Mouse (Mus musculus): ENCODE results near the gene Adamts18. TPM values are rescaled to one million over a fixed set of nuclear protein-coding genes. Genes with fewer than 3 reads are reported as not detected.

The Adamts18 gene
- total RNA-seq, 1 experiment, result not detected

DNA sequence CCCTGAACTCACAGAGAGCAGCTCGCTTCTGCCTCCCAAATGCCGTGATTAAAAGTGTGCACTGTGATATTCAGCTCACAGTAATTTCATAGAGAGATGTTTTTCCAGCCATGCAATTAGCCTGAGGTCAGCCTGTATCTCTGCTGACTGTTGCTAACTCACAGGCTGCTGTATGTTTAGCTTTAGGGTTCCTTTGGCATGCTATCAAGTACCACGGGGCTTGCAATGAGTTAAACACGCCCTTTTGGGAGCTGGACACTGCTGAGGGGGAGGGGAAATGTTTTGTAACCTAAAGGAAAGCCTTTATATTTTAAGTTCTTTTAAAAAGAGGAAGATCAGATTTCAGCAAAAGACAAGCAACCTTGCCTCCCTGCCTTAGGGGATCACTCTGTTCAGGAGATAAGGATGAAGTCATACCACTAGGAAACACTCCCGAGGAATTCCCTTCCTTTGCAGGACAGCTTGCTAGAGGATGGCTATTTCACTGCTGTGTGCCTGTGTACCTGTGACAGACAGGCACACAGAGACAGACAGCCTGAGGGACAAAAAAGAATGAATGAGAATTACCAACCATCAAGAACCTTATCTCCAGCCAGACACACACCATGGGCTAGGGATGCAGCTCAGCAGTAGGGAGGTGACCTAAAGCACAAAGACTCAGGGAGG is 124.5 kb downstream of the Adamts18 start:
- H3K9me3 ChIP-seq (ENCODE audit: control insufficient read depth, insufficient read depth, low read depth, low read length), result no peaks in the 10 kb centered on the region
- H3K4me1 ChIP-seq (ENCODE audit: control insufficient read depth in 2 of 2, insufficient read depth in 2 of 2, low read length in 2 of 2, poor library complexity in 1 of 2), result no peaks in the 10 kb centered on the region
- H3K36me3 ChIP-seq (ENCODE audit: control insufficient read depth, insufficient read depth, low read length, poor library complexity, severe bottlenecking), result no peaks in the 10 kb centered on the region
- in situ Hi-C loops (cut with MboI; ENCODE audit: low sequenced_read_pairs in 2 of 2, unreplicated experiment in 2 of 2), result no loop called here
- H3K4me3 ChIP-seq (ENCODE audit: insufficient read depth in 1 of 2, low read depth in 1 of 2, low read length in 2 of 2, poor library complexity in 1 of 2, severe bottlenecking in 1 of 2), result no peak overlapping the region
- no peak for DNase-seq (ENCODE audit: low read depth, low spot score)
- TF ChIP-seq CHD2 (IDR thresholded peaks at IDR 0.05; ENCODE audit: low read depth, low read length) (no peak), HCFC1 (IDR thresholded peaks at IDR 0.05; ENCODE audit: borderline replicate concordance, insufficient read depth, low read length) (no peak), ZC3H11A (IDR thresholded peaks at IDR 0.05; ENCODE audit: borderline replicate concordance, low read depth, low read length) (no peak), MAFK (IDR thresholded peaks at IDR 0.05; ENCODE audit: insufficient read depth, low read depth, low read length) (no peak), ZNF384 (IDR thresholded peaks at IDR 0.05; ENCODE audit: low read depth, low read length) (no peak)
- no peak overlapping the region for H3K27ac ChIP-seq (ENCODE audit: insufficient read depth, low read depth, low read length, poor library complexity, severe bottlenecking)
- H3K9ac ChIP-seq (ENCODE audit: insufficient read depth, low read depth, low read length, poor library complexity, severe bottlenecking), result no peak overlapping the region

DNA sequence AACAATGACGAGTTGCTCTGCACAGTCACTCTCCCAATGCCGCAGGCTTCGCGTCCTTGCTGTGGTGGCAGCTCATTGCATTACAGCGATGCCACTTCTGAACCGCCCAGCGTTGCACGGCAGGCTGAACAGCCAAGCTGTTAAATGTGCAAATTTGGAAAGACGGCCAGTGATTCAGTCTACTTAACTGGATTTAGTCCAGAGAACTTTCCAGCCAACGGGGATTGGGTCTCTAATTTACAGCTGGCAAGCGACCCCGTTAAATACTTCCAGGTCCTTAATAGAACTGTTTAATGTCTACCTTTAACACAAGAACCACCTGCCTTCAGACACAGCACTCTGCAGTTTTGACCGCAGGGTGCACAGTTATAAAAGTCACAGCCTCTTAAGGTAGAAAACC is 127.1 kb downstream of the Adamts18 start:
- Histone ChIP-seq H3K9me3 (ENCODE audit: control insufficient read depth, insufficient read depth, low read depth, low read length) (no peaks in the 10 kb centered on the region), H3K9ac (ENCODE audit: insufficient read depth, low read depth, low read length, poor library complexity, severe bottlenecking) (no peak overlapping the region; the same call in 1 of the 2 replicates), H3K4me3 (ENCODE audit: insufficient read depth in 1 of 2, low read depth in 1 of 2, low read length in 2 of 2, poor library complexity in 1 of 2, severe bottlenecking in 1 of 2) (no peak overlapping the region), H3K4me1 (ENCODE audit: control insufficient read depth in 2 of 2, insufficient read depth in 2 of 2, low read length in 2 of 2, poor library complexity in 1 of 2) (no peaks in the 10 kb centered on the region), H3K36me3 (ENCODE audit: control insufficient read depth, insufficient read depth, low read length, poor library complexity, severe bottlenecking) (no peaks in the 10 kb centered on the region), H3K27ac (ENCODE audit: insufficient read depth, low read depth, low read length, poor library complexity, severe bottlenecking) (no peak overlapping the region)
- in situ Hi-C loops (cut with MboI; ENCODE audit: low sequenced_read_pairs in 2 of 2, unreplicated experiment in 2 of 2), result no loop called here
- DNase-seq (ENCODE audit: low read depth, low spot score), result no peak
- TF ChIP-seq MAFK (IDR thresholded peaks at IDR 0.05; ENCODE audit: insufficient read depth, low read depth, low read length) (no peak), CHD2 (IDR thresholded peaks at IDR 0.05; ENCODE audit: low read depth, low read length) (no peak), ZC3H11A (IDR thresholded peaks at IDR 0.05; ENCODE audit: borderline replicate concordance, low read depth, low read length) (no peak), ZNF384 (IDR thresholded peaks at IDR 0.05; ENCODE audit: low read depth, low read length) (no peak), HCFC1 (IDR thresholded peaks at IDR 0.05; ENCODE audit: borderline replicate concordance, insufficient read depth, low read length) (no peak)

DNA sequence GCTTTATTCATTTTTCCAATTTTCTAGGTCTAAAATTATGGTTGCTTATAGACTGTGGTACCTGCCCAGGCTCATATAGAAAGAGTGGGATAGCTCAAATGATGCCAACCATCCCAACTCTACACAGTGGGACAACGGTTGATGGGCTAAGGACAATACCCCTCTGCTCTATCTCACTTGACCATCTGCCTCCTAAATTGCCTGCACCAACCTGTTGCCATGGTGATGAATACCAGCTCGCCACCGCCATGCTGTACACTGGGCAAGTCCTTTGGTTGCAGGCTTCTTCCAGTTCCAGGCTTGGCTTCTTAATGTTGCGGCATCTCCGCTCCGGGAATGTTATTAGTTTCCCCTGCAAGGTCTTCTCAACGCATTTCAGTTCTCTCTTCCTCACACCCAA is 143.6 kb downstream of the Adamts18 start:
- H3K27ac ChIP-seq (ENCODE audit: insufficient read depth, low read depth, low read length, poor library complexity, severe bottlenecking), result no peak overlapping the region

GRCm38 (mm10) chr8:113691622-113692343 is 156.8 kb downstream of the Adamts18 start:
- no peak for DNase-seq (ENCODE audit: low read depth, low spot score)
- Histone ChIP-seq H3K9ac (ENCODE audit: insufficient read depth, low read depth, low read length, poor library complexity, severe bottlenecking) (no peak overlapping the region), H3K36me3 (ENCODE audit: control insufficient read depth, insufficient read depth, low read length, poor library complexity, severe bottlenecking) (no peaks in the 10 kb centered on the region), H3K4me3 (ENCODE audit: insufficient read depth in 1 of 2, low read depth in 1 of 2, low read length in 2 of 2, poor library complexity in 1 of 2, severe bottlenecking in 1 of 2) (no peak overlapping the region), H3K4me1 (ENCODE audit: control insufficient read depth in 2 of 2, insufficient read depth in 2 of 2, low read length in 2 of 2, poor library complexity in 1 of 2) (no peaks in the 10 kb centered on the region; a peak in 1 of 4 replicates), H3K27ac (ENCODE audit: insufficient read depth, low read depth, low read length, poor library complexity, severe bottlenecking) (no peak overlapping the region), H3K9me3 (ENCODE audit: control insufficient read depth, insufficient read depth, low read depth, low read length) (no peaks in the 10 kb centered on the region)
- TF ChIP-seq ZNF384 (IDR thresholded peaks at IDR 0.05; ENCODE audit: low read depth, low read length) (no peak), MAFK (IDR thresholded peaks at IDR 0.05; ENCODE audit: insufficient read depth, low read depth, low read length) (no peak), CHD2 (IDR thresholded peaks at IDR 0.05; ENCODE audit: low read depth, low read length) (no peak), HCFC1 (IDR thresholded peaks at IDR 0.05; ENCODE audit: borderline replicate concordance, insufficient read depth, low read length) (no peak)
- in situ Hi-C loops (cut with MboI; ENCODE audit: low sequenced_read_pairs in 2 of 2, unreplicated experiment in 2 of 2), result no loop called here

More for the DNA sequence above, 143.6 kb downstream of the Adamts18 start:
- no peaks in the 10 kb centered on the region for H3K9me3 ChIP-seq (ENCODE audit: control insufficient read depth, insufficient read depth, low read depth, low read length)
- H3K36me3 ChIP-seq (ENCODE audit: control insufficient read depth, insufficient read depth, low read length, poor library complexity, severe bottlenecking), result no peaks in the 10 kb centered on the region
- no peak overlapping the region for H3K4me3 ChIP-seq (ENCODE audit: insufficient read depth in 1 of 2, low read depth in 1 of 2, low read length in 2 of 2, poor library complexity in 1 of 2, severe bottlenecking in 1 of 2)
- H3K4me1 ChIP-seq (ENCODE audit: control insufficient read depth in 2 of 2, insufficient read depth in 2 of 2, low read length in 2 of 2, poor library complexity in 1 of 2), result no peaks in the 10 kb centered on the region
- in situ Hi-C loops (cut with MboI; ENCODE audit: low sequenced_read_pairs in 2 of 2, unreplicated experiment in 2 of 2), result no loop called here
- DNase-seq (ENCODE audit: low read depth, low spot score), result no peak
- no peak overlapping the region for H3K9ac ChIP-seq (ENCODE audit: insufficient read depth, low read depth, low read length, poor library complexity, severe bottlenecking)
- TF ChIP-seq HCFC1 (IDR thresholded peaks at IDR 0.05; ENCODE audit: borderline replicate concordance, insufficient read depth, low read length), result no peak
- no peak for TF ChIP-seq CHD2 (IDR thresholded peaks at IDR 0.05; ENCODE audit: low read depth, low read length)
- no peak for TF ChIP-seq ZC3H11A (IDR thresholded peaks at IDR 0.05; ENCODE audit: borderline replicate concordance, low read depth, low read length)
- TF ChIP-seq ZNF384 (IDR thresholded peaks at IDR 0.05; ENCODE audit: low read depth, low read length), result no peak
- TF ChIP-seq MAFK (IDR thresholded peaks at IDR 0.05; ENCODE audit: insufficient read depth, low read depth, low read length), result no peak
